Mouse (Mus musculus) E14TG2a.4 (cell line): ENCODE results near the gene Krtap22-2.

Source experiments
- CTCF ChIP-seq: conservative IDR thresholded peaks from 2 replicates; pipeline ENCODE4 v1.5.1; 2014; ENCODE audit warnings: low read length
- NANOG ChIP-seq: IDR thresholded peaks from 2 replicates; pipeline ENCODE4 v1.6.1; 2014; ENCODE audit warnings: borderline replicate concordance, low read length, mixed read lengths

GRCm38 (mm10) chr16:88962773-88963172 is 47.8 kb downstream of the Krtap22-2 start, which contains the start of gene Krtap16-3:
- TF ChIP-seq CTCF (no peak), NANOG (no peak)
